Mouse (Mus musculus): Measurements from ENCODE around the gene Mocs1.

Mocs1 gene

DNA sequence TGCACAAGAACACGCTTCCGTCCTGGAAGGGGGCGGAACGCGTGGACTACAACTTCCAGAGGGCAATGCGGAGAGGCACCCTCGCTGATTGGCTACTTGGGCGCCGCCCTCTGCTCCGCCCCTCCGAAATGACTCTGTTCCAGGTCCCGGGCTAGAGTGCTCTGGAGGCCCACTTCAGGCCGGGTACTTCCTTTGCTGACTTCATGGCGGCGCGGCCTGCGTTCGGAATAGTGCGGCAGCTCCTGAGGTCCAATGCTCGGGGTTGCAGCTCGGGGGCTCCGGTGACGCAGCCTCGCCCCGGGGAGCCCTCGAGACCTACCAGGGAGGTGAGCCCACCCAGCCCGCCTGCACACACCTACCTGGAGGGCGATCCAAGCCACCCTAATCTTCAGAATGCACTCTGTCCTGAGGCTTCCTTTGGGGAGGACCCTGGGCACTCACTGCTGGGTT lies at the start of gene Mocs1:
Gene Mocs1 (plus strand): TSS at position 124 of the 450 bp plus-strand sequence.
- peak; percentile 97 for DNase-seq

DNA sequence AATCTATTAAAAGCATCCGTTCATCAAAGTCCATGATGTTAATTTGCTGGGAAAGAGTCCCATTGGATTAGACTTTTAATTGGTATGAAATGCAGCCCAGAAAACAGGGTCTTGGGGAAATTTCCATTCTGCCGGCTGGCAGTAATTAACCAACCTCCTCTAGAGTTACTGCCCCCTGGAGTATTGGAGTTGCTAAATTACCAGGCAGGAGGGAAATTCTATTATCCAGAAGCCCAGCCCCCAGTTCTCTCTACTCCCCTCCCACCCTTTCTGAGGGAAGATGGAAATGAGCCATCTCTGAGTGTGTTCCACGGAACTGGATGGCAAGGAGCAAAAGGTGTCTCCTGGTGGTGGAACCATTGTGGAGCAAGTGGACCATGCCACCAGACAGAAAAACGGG lies 48.5 kb upstream of the Mocs1 start:
- DNase-seq = no peak

DNA sequence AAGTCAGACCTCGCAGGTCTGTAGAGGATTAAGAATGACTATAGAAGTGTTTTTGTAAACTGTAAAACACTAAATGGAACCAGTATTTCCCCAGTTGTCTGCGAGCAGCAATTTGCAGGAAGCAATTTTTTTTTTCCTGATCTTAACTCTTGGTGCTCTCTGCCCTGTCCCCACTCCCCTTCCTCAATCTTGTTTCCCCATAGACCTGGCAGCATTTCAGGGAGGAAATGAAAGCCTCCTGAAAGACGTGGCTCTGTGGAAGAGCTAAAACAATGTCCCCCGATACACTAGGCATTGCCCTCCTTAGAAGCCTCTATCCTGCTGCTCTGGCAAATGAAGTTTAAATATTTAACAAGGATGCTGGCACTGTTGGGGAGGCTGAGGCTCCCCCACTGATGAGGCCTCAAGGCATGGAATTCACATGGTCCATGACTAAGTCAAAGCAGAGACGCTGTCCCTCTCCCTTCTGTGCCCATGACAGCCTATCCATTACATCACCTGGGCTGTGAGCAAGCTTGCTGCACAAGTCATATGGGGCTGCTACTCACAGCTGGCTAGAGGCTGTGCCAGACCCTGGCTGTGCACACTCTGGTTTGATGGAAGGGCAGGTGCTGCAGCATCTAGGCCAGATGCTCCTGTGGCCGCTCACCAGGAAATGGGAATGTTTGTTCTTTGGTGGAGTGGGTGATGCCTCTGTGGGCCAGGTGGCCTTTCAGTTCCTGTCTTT lies 43.8 kb upstream of the Mocs1 start:
- DNase-seq = no peak

GRCm38 (mm10) chr17:49387741-49388140 lies 40.4 kb upstream of the Mocs1 start:
- no peak for DNase-seq

- no peak for DNase-seq
Observed at GRCm38 (mm10) chr17:49392751-49393150, 35.4 kb upstream of the Mocs1 start.

- DNase-seq = no peak
Observed at GRCm38 (mm10) chr17:49394836-49395235, 33.3 kb upstream of the Mocs1 start.

GRCm38 (mm10) chr17:49399605-49400004 lies 28.6 kb upstream of the Mocs1 start:
- no peak for DNase-seq

- peak; percentile 78 for DNase-seq
Observed at GRCm38 (mm10) chr17:49400130-49400529, 28.0 kb upstream of the Mocs1 start.

- DNase-seq = no peak
Observed at GRCm38 (mm10) chr17:49403151-49403550, 25.0 kb upstream of the Mocs1 start.

DNA sequence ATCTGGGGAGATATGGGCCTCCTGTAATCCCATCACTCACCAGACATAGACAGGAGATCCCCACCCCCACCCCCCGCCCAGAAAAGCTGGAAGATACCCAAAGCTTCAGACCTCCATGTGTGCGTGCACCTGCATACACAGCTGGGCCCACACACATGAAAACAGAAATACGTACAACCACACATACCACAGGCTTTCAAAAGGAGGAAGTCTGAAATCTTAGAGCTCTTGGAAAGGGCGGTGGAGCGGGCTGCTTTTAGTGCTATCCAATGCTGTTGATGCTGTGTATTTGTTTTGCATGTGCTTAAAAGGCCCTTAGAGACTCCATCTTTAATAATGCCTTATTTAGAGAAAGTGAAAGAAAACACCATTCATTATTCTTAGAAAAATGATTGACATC lies 22.2 kb upstream of the Mocs1 start:
- DNase-seq = no peak

DNA sequence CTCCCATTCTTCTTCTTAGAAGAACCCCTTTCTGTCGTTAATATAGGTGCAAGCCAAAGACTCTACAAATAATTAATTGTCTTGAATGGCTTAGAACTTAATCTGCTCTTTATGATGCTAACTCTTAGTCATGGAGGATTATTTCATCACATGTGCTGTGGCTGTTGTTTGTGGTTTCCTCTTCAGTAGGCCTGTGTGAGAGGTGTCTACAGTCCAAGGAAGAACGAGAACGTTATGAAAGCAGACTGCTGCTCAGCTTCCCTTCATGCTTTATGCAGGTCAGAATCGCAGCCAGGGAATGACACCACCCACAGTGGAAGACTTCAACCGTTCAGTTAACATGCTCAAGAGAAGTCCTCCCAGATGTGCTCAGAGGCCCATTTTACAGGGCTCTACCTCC lies 15.2 kb upstream of the Mocs1 start:
- DNase-seq = no peak

DNA sequence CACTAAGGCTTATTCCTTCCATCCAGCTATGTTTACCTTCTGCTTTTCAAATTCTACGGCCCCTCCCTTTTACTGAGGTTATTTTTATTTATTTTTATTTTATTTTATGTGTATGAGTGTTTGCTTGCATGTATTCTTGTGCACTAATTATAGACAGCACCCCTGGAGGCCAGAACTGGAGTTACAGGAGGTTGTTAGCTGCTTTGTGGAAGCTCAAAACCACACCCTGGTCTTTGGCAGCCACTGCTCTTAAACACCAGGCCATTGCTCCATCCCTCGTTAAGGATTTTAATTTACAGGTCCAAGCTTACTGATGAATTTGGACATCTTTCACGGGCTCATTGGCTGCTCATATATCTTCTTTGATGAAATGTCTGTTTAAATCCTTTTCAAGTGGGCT lies 14.6 kb upstream of the Mocs1 start:
- DNase-seq = no peak

DNA sequence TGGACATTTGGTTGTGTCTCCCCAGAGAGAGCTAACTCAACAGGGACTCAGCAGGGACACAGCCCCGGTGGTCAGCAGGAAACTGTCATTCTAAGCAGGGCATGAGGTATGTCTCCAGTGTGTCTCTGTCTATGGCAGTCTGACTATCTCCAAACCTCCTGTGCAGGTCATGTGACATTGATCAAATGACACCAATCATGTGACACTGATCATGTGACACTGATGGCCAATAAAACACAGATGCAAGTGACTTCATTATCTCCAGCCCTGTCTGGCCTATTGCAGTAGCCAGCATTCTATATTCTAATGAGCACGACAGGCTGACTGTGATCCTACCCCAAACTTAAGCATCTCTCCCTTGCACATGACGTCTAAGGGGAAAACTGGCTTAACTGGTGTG lies 11.9 kb upstream of the Mocs1 start:
- DNase-seq = no peak

DNA sequence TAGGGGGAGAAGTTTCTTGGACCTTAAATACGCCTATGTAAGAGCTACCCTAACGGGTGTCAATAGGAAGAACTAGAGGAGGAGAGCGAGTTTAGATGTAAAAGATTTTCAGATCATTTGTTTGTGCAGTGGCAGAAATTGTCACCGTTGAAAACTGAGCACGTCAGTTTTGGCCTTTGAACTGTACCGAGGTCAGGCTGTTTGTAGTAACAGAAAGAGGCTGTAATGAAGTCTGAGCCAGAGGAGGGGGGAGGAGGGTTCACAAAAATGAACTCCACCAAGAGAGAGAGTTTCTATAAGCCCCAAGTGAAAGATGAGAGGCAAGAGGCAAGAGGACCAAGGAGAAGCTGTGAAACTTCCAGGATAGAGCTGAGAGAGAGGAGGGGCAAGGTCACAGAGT lies 8.3 kb upstream of the Mocs1 start:
- DNase-seq = no peak

GRCm38 (mm10) chr17:49422286-49423066 lies 5.7 kb upstream of the Mocs1 start:
- no peak for DNase-seq

- DNase-seq = no peak
Observed at GRCm38 (mm10) chr17:49423067-49423325, 5.2 kb upstream of the Mocs1 start.

DNA sequence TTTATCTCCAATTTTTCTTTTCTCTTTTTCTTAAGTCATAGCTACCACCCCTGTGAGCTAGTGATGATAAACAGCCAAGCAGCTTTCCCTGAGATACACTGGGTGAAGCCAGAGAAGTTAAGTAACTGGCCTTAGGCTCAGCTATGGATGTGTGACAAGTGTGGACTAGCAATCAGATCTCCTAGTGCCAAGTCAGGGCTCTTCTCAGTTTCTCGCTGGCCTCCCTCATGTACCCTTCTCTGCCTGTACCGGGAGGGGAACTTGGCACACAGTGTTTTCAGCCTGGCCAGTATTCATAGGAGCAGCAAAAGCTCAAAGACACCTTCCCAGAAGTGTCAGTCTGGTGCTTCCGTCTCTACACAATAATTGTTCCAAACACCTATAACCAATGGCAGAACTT lies 4.3 kb upstream of the Mocs1 start:
- DNase-seq = no peak

GRCm38 (mm10) chr17:49427631-49428238 lies 427 bp upstream of the Mocs1 start:
- DNase-seq = no peak

DNA sequence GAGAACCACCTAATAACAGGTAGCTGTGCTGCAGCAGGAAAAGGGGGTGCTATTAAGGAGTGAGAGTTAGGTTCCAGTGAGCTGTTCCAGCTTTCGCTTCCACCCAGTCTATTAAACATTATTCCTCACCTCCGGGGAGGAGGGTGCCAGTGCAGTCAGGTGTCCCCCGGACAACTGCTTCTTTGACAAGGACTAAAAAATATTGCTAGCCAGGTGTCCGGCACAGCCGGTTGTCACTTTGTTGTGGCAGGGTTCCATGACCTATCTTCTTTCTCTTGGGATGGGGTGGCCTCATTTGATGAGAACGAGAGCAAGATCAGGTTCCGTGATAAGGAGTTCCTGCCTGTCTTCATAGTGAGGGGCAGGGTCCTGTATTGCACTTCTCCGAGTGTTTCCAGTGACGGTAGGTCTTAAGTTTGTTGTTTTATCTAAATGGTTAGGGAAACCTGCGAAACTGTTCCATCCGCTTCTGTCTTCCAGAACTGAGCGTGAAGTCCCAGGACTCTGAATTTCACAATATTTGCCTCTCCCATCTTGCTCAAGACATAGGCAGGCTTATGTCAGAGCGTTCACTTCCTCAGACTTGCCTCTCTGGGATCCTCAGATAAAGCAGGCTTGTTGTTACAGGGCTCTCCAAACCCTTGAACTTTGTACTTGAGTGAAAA lies 721 bp downstream of the Mocs1 start:
- peak; percentile 51 for DNase-seq

- DNase-seq = no peak
Observed at GRCm38 (mm10) chr17:49429471-49430129, 1.4 kb downstream of the Mocs1 start.

GRCm38 (mm10) chr17:49430136-49430535 lies 2.0 kb downstream of the Mocs1 start:
- no peak for DNase-seq

DNA sequence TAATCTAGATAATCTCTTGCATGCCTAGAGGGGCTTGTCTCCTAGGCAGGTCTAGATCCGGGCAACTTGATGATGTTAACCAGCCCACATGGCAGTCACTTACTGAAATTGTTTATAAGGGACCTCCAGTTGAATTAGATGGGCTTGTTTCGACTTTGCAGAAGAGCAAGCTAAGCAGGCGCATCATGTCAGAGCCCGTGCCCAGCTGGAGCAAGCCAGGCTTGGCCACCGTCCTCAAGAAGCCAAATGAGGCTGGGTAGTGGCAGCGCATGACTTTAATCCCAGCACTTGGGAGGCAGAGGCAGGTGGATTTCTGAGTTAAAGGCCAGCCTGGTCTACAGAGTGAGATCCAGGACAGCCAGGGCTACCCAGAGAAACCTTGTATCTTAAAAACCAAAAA lies 3.0 kb downstream of the Mocs1 start:
- no peak for DNase-seq

- peak; percentile 75 for DNase-seq
Observed at GRCm38 (mm10) chr17:49432071-49432711, 4.0 kb downstream of the Mocs1 start.

Measured in lung, postnatal 14 days (tissue).